Mouse (Mus musculus): ENCODE measurements around the gene Lingo1.

The Lingo1 gene

GRCm38 (mm10) chr9:56795721-56796655 is at the start of gene Lingo1:
Gene Lingo1 (minus strand): TSS chr9:56796468.
- DNase-seq = peak; percentile 82

DNA sequence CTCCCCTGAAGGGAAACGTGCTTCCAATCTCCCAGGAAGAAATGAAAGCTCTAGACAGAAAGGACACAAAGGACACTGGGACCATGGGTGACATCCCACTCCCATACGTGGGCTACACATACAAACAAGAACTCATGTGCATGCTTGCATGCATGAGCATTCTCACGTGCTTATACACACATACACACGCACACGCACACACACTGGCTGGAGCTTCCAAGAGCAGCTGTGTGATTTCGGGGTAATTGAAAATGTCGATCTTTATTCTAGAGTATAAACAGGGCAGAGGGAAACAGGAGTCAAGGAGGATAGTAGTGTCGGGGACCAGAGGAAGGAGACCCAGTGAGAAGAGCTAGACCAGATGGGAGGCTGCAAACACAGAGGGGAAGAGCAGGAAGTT is 48.4 kb upstream of the Lingo1 start:
- no peak for DNase-seq

GRCm38 (mm10) chr9:56843679-56844188 is 47.5 kb upstream of the Lingo1 start:
- DNase-seq = peak; percentile 80 to 86

GRCm38 (mm10) chr9:56842303-56842719 is 46.0 kb upstream of the Lingo1 start:
- no peak for DNase-seq

- no peak for DNase-seq
These were observed 45.6 kb upstream of the Lingo1 start for GRCm38 (mm10) chr9:56841864-56842263.

DNA sequence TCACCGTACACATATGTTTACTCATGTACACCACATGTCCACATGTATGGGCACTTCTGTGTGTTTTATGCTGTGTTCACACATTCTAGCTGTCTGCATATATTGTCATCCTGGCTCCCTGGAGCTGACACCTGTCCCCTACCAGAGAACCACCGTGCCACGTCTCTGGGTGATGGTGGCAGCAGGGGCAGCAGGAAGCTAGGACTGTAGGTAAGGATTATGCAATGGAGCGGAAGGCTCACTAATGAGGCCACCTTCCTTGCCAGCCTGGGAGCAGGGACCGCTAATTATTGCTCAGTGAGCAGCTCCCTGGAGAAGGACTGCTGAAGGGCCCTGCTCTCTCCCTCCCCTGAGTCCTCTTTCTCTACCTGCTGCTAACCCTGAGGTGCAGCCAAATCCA is 44.5 kb upstream of the Lingo1 start:
- DNase-seq = peak; percentile 47 to 56

DNA sequence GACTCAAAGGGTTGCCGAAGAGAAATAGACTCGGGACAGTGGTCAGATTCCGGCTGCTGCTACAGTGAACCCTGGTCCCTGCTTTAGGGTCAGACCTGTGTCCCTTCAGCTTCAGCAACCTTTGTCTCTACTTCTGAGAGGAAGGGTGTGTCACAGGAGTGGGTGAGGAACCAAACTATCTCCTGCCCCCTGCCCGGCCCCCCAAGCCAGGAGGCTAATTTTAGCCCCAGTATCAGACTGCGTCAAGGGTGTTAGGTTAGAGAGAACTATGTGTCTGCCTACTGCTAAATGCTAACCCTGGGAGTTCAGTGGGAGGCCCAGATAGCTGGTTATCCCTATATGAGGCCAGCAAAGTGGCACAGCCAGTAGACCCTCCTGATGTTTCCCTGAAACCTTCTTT is 38.9 kb upstream of the Lingo1 start:
- no peak for DNase-seq

DNA sequence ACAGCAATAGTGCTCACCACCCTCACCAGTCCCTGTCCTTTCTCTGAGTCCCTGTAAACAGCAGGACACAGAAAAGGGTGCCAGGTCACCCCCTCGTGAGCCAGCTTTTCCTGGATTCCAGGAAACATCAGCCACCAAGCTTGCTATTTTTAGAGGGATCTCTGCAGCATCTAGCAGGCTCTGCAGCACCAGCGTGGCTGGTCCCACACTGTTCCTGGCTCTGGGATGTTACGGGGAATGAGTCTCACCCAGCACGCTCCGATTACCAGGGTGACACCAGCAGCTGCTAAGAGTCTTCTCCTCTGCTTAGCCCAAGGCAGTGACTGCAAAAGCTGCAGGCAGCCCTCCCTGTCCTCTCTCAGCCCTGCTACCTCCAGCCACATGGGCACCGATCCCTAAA is 36.6 kb upstream of the Lingo1 start:
- DNase-seq = no peak

DNA sequence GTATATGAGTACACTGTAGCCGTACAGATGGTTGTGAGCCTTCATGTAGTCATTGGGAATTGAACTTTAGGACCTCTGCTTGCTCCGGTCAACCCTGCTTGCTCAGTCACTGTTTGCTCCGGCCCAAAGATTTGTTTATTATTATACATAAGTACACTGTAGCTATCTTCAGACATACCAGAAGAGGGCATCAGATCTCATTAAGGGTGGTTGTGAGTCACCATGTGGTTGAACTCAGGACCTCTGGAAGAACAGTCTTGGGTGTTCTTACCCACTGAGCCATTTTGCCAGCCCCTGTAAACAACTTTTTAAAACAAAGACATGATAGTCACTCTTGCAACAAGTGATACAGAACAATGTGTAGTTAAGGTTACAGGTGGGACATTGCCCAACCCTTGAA is 35.6 kb upstream of the Lingo1 start:
- DNase-seq = no peak

- DNase-seq = no peak
These were observed 33.9 kb upstream of the Lingo1 start for GRCm38 (mm10) chr9:56830162-56830561.

- DNase-seq = no peak
These were observed 32.6 kb upstream of the Lingo1 start for GRCm38 (mm10) chr9:56828841-56829240.

- DNase-seq = no peak
These were observed 31.9 kb upstream of the Lingo1 start for GRCm38 (mm10) chr9:56828146-56828545.

DNA sequence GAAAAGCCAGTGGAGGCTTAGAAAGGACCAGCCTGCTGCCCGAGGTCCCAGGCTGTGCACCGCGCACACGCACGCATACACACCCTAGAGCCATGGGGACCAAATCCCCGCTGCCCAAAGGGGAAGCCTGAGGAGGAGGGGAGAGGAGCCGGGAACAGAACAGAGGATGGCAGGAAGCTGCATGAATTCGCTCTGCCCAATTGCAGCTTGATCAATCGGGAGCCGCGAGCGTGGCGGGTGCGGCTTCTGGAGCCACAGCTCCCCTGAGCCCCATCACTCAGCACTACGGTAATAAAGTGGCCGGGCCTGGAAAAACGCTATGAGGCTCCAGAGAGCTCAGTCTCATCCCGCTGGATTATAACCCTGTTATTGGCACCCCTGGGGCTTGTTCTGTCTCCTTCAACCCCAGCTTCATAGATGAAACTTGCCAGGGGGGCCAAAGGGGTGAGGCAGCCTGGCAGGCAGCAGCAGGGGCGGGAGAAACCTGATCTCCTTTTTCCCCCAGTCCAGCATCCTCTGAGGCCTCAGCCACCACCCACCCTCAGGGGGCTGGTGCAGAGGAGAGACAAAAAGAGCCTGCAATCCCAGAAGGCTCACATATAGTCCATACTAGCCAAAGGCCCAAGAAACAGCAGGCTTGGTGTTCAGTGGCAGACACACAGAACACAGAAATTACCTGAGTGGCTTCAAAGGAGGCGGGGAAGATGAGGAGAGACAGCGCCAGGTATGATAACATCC is 29.4 kb upstream of the Lingo1 start:
- DNase-seq = peak; percentile 33

DNA sequence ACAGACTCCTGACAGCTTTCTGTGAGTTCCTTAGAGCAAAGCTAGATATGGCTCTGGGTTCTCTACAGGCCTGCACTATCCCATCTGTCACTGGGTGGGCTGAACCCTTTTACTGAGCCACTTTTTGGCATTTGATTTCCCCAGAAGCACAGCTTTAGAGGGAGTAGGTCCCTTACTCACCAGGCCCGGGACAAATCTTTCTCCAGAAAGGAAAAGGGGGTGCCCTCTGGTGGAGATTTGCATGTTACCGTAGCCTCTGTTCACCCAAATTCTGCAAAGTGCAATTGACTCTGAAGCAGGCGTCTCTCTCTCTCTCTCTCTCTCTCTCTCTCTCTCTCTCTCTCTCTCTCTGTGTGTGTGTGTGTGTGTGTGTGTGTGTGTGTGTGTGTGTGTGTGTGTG is 28.6 kb upstream of the Lingo1 start:
- peak; percentile 55 to 74 for DNase-seq

GRCm38 (mm10) chr9:56810916-56811315 is 14.6 kb upstream of the Lingo1 start:
- DNase-seq = no peak

GRCm38 (mm10) chr9:56807990-56808389 is 11.7 kb upstream of the Lingo1 start:
- no peak for DNase-seq

GRCm38 (mm10) chr9:56803146-56803545 is 6.9 kb upstream of the Lingo1 start:
- no peak for DNase-seq

GRCm38 (mm10) chr9:56797876-56798275 is 1.6 kb upstream of the Lingo1 start:
- peak; percentile 90 to 93 for DNase-seq

- DNase-seq = peak; percentile 81 to 82
These were observed 426 bp upstream of the Lingo1 start for GRCm38 (mm10) chr9:56796656-56797131.

DNA sequence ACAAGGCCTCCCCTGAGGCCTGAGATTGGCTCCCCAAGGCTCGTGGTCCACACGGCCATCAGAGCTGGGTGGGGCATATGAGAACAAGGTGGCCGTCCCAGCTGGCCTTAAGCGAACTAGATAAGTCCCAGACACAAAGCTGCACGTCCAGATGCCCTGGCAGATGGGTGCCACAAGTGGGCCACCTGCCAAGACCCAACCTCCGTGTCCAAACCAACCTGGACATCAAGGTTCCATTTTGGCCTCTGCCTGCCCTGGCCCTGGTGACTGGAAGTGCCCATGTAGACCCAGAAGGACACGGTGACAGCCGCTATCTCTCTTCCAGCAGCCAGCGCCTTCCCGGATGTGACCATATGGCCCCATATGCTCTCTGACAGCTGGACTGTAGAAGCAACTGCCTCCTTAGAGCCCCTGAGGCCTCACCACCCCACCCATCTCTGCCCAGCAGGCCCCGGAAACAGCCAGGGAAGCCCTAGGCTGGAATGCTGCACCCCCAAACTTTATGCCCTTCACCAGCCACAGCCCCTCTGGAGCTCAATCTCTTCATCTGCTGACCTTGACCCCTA is 4.5 kb downstream of the Lingo1 start:
- DNase-seq = peak in 1 of 2 experiments; percentile 51

- DNase-seq = no peak
These were observed 11.7 kb downstream of the Lingo1 start for GRCm38 (mm10) chr9:56784576-56784975.

GRCm38 (mm10) chr9:56776881-56777801 is 19.1 kb downstream of the Lingo1 start:
- DNase-seq = peak; percentile 98 to 99
